Mouse (Mus musculus) adrenal gland (tissue): ENCODE measurements at regions not wholly inside any gene's neighbourhood (a gene's known extent, or its start where the extent isn't known, plus 50 kb on each side); places are given as distances from the start of the nearest gene placed in this dataset.

Experiments
- intact Hi-C: fragments of 180-260 bp; cut with DNase I; formaldehyde crosslinking; loops from one replicate; pipeline ENCODE4 v1.15.1; 2025

DNA sequence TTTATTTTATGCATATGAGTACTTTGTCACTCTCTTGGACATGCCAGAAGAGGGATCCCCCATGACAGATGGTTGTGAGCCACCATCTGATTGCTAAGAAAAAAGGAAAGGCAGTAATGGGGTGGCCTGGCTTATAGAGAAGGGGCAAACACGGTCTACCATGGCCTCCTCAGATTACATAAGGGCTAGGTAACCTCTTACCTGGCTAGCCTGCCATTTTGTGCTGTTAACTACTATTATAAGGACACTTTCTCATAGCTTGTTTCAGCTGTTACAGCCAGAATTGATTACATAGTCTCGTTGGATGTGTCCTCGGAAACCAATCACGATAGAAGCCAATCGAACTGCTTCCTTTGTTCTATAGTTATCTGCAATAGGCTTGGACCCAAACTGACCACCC lies 60.9 kb upstream of the Gm14496 start:
- intact Hi-C loops: loop anchor here (2.0 kb wide), 1 partner anchor 13 kb away; no protein-coding TSS in a partner anchor

DNA sequence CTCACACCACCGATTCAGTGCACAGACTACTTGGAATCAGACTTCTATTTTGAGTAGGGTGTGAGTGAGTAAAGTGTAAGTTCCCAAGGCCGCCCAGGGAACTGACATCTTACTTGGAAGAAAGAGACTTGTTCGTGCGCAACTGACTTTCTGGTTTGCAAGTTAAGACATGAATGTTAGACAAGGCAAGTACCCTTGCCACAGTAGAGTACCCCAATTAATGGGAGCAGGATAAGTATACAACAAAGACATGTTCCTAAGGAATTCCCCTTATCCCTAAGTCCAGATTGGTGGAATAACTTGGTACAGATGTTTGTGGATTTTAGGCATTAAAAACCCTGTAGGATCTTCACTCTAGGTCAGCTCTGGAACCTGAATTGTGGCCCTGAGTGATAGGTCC lies 60.4 kb upstream of the Gm14496 start:
- intact Hi-C loops: loop anchor here (2.0 kb wide), 1 partner anchor 14 kb away; no protein-coding TSS in a partner anchor

DNA sequence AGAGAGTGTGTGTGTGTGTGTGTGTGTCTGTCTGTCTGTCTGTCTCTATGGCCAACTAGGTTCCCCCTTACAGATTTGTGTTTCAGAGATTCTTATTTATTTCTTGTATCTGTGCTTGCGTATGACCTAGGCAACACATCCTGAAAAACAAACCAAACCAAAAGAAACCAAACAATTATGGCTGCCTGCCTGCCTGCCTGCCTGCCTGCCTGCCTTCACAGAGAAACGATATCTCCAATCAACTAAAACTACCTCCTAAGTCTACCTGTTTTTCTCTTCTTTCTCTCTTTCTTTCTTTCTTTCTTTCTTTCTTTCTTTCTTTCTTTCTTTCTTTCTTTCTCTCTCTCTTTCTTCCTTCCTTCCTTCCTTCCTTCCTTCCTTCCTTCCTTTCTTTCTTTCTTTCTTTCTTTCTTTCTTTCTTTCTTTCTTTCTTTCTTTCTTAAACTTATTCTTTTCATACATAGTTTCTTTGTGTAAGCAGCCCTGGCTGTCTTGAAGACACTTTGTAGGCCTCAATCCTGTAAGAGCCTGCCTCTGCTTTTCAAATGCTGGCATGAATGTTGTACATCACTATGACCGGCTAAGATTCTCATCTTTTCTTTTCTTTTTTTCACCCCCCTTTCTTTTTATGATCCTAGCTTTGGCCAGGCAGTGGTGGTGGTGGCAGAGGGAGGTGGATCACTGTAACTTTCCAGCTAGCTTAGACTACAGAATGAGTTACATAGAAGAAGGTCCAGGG lies 59.7 kb upstream of the Gm14496 start:
- intact Hi-C loops: loop anchor here (2.0 kb wide), 1 partner anchor 14 kb away; no protein-coding TSS in a partner anchor

DNA sequence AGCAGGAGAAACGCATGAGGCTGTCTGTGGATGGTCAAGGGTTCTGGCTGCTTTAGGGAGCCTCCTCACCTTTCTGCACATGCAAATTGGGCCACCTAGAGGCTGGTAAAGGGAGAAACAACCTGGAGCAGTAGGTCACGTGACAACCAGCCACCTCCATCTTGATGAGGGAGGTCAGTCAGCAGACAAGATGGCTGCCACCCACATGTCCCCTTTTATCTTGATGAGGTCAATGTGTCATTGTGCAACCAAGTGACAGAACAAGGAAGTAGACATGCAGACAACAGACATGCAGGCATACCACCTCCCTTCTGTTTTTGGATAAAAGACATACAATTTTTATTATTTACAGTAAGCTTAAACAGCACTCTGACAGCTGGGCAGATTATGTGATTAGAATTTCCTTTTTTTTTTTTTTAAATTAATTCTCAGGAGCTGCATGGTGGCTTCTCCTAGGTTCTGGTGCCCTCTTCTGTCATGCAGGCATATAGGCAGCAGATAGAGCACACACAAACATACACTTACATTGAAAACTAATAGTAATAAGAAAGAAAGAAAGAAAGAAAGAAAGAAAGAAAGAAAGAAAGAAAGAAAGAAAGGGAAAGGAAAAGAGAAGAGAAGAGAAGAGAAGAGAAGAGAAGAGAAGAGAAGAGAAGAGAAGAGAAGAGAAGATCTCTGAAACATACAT lies 58.9 kb upstream of the Gm14496 start:
- intact Hi-C loops: loop anchor here (2.0 kb wide), 1 partner anchor 15 kb away; no protein-coding TSS in a partner anchor
